Mouse (Mus musculus) intestine, embryonic 14.5 days (tissue): ENCODE measurements at regions not wholly inside any gene's neighbourhood (a gene's known extent, or its start where the extent isn't known, plus 50 kb on each side); places are given as distances from the start of the nearest gene placed in this dataset.

Experiments
- ATAC-seq: fragments of 200-750 bp; cut with Nextera tagmentation; replicated peaks from 2 replicates; pipeline ENCODE4 v1.8.0; 2017; ENCODE audit warnings: low read depth, moderate number of reproducible peaks, moderate TSS enrichment, moderate library complexity; ENCODE audit not compliant: low FRiP score, low TSS enrichment
- DNase-seq: peaks from one replicate; pipeline ENCODE4 v3.0.0-alpha.2; 2018; ENCODE audit warnings: low spot score
- H3K27ac ChIP-seq: fragments of 300-500 bp; sonication (generic); 2 replicates; pipeline ENCODE4 v1.5.1; 2014; ENCODE audit warnings: low read depth, mild to moderate bottlenecking, control low read depth
- H3K27me3 ChIP-seq: fragments of 300-500 bp; sonication (generic); replicated peaks from 2 replicates; pipeline ENCODE4 v1.6.1; 2014; ENCODE audit warnings: low read length, control low read depth; ENCODE audit not compliant: control insufficient read depth, insufficient read depth
- H3K36me3 ChIP-seq: fragments of 300-500 bp; sonication (generic); 2 replicates; pipeline ENCODE4 v1.6.1; 2014; ENCODE audit warnings: low read length, control low read depth; ENCODE audit not compliant: control insufficient read depth, insufficient read depth
- H3K4me1 ChIP-seq: fragments of 300-500 bp; sonication (generic); replicated peaks from 2 replicates; pipeline ENCODE4 v1.6.1; 2014; ENCODE audit warnings: low read length, control low read depth, mixed read lengths; ENCODE audit not compliant: control insufficient read depth, insufficient read depth
- H3K4me2 ChIP-seq: fragments of 300-500 bp; sonication (generic); 2 replicates; pipeline ENCODE4 v1.6.1; 2014; ENCODE audit warnings: low read length
- H3K4me3 ChIP-seq: fragments of 300-500 bp; sonication (generic); 2 replicates; pipeline ENCODE4 v1.5.1; 2014; ENCODE audit warnings: low read depth, low read length, control low read depth, mixed read lengths
- H3K9ac ChIP-seq: fragments of 300-500 bp; sonication (generic); 2 replicates; pipeline ENCODE4 v1.6.1; 2014; ENCODE audit warnings: mild to moderate bottlenecking, low read length
- H3K9me3 ChIP-seq: fragments of 300-500 bp; sonication (generic); 2 replicates; pipeline ENCODE4 v1.6.1; 2016; ENCODE audit warnings: low read length, control low read depth; ENCODE audit not compliant: control insufficient read depth
- WGBS: fragments of 180-500 bp; shearing (Covaris S2); extraction: QIAGEN DNeasy Blood & Tissue Kit; methylation state at CpG from one replicate; pipeline ENCODE4 v1.1.7; 2014; 5-methylcytosine and 5-hydroxymethylcytosine counted together

DNA sequence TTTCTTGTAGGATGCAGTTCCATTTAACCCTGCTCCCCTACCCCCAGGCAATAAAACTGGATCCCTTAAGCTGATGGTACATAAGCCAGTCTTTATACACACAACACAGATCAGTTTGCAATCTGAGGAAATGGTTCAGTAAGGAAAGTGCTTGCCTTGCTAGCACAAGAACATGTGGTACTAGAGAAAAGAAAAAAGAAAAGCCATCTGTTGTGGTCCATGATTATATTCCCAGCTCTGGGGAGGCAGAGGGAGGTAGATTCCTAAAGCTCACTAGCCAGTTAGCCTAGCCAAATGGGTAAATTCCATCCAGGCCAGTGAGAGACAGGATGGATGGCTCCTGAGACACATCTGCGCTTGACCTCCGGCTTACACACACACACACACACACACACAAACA, 206.2 kb upstream of the Ddx18 start:
- no peaks in the 10 kb centered on the region for H3K27me3 ChIP-seq
- no peak for DNase-seq
- 95% methylated on average over 2 of the region's 2 CpGs for WGBS

DNA sequence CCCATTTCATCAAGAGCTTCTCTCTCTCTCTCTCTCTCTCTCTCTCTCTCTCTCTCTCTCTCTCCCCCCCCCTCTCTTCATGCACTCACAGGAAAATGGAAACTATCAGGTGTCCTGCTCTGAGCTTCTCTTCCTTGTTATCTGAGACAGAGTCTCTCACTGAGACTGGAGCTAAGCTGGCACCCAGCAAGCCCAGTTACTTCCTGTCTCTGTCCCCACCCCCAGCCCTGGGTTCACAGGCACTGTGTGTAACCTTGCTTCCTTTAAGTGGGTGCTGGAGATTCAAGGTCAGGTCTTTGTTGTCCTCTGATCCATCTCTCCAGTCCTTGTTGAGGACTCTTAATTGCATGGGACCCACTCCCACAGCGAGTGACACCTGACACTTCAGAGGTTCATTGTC, 203.7 kb upstream of the Ddx18 start:
- no peak overlapping the region for H3K27ac ChIP-seq
- H3K9ac ChIP-seq: no peak overlapping the region
- no peak overlapping the region for H3K4me2 ChIP-seq
- no peak for ATAC-seq
- H3K27me3 ChIP-seq: no peaks in the 10 kb centered on the region
- H3K9me3 ChIP-seq: no peaks in the 10 kb centered on the region
- DNase-seq: no peak
- H3K36me3 ChIP-seq: no peaks in the 10 kb centered on the region
- no peak overlapping the region for H3K4me3 ChIP-seq
- WGBS: 86% methylated on average over 1 of the region's 1 CpGs
- H3K4me1 ChIP-seq: no peaks in the 10 kb centered on the region

More for the DNA sequence above, 206.2 kb upstream of the Ddx18 start:
- no peak overlapping the region for H3K9ac ChIP-seq
- H3K4me3 ChIP-seq: no peak overlapping the region
- no peaks in the 10 kb centered on the region for H3K4me1 ChIP-seq
- H3K4me2 ChIP-seq: no peak overlapping the region
- ATAC-seq: no peak
- no peak overlapping the region for H3K27ac ChIP-seq
- H3K36me3 ChIP-seq: no peaks in the 10 kb centered on the region
- no peaks in the 10 kb centered on the region for H3K9me3 ChIP-seq

DNA sequence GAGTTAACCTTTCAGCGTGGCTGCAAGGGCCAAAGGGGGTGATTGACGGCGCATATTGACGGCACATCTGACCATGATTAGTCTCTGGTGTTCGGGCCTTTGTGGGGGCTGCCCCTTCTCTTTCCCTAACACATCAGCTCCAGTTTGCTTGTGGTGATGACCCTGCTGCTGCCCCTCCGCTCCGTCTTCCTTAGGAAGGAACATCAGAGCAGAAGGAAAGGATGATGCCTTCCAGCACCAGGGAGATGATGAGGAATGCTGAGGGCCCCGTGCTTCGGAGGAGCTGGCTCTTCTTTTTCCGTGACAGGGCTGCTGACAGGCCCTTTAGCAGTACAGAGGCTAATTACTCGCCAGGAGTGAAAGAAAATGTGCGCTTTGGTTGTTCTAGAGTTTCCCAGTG, 203.1 kb upstream of the Ddx18 start:
- 43% methylated on average over 12 of the region's 12 CpGs for WGBS
- no peak overlapping the region for H3K9ac ChIP-seq
- H3K4me2 ChIP-seq: no peak overlapping the region
- H3K36me3 ChIP-seq: no peaks in the 10 kb centered on the region
- H3K4me1 ChIP-seq: no peaks in the 10 kb centered on the region
- ATAC-seq: no peak
- no peaks in the 10 kb centered on the region for H3K9me3 ChIP-seq
- no peak overlapping the region for H3K27ac ChIP-seq
- no peak overlapping the region for H3K4me3 ChIP-seq
- DNase-seq: no peak
- H3K27me3 ChIP-seq: no peaks in the 10 kb centered on the region

DNA sequence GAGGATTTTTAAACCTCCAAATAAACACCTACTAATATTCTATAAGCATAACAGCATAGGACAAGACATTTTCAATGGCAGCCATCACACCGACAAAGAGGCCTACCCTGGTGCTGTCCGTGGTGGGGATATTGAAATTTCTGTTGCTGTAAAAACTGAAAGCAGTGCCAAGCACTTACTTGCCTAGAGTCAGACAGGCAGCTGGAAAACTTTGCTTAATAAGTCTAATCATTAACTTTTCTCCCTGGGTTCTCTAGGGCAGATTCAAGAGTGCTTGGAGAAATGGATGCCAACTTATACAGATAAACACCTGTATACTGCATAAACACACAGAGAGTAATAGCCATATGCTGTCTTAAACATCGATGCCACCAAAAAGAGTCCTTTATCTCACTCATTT, 192.3 kb upstream of the Ddx18 start:
- ATAC-seq (no peak), DNase-seq (no peak)
- Histone ChIP-seq H3K4me1 (no peaks in the 10 kb centered on the region), H3K4me3 (no peak overlapping the region), H3K9ac (no peak overlapping the region), H3K4me2 (no peak overlapping the region), H3K27ac (no peak overlapping the region), H3K9me3 (no peaks in the 10 kb centered on the region), H3K36me3 (no peaks in the 10 kb centered on the region), H3K27me3 (no peaks in the 10 kb centered on the region)
- WGBS: 69% methylated on average over 3 of the region's 3 CpGs

DNA sequence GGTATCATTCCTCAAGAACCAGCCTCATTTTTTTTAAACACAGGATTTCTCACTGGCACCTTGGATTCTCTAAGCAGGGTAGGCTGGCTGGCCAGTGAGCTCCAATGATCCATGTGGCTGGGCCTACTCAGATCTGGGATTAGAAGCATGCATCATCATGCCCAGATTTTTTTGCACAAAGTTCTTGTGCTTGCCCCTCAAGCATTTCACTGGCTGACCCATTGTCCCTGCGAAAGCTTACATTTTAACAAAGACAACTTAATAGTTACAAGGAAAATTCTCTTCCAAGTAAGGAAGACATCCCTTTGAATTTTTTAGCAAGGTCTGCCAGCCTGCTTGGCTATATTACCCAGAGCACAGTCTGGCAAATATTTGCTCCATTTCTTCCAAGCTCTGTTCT, 177.4 kb upstream of the Ddx18 start:
- no peak for ATAC-seq

DNA sequence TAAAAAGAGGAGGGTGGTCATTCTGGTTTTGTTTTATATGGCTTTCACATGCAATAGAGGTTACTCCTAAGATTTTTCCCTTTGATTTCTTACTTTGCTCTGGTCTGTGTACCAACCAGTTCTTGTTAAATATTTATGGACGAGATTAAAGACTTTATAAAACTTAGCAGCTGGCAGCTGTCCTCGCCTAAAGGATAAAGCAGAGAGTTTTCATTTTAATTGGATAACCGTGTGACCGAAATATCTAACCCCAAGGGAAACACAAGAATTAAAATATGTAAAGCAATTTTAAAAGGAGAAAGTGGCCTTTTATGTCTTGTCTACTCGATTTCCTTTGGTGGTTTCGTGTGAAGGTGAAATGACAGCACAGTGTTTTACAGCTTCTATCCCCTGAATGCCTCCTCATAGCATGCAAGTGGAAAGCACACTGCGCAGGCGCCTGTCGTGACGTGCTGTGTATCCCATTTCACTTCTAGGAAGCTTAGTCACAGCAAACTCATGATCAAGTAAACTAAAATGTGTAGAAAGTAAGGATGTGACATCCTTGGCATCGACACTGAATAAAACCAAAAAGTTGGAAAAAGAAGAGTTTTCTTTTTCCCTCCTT, 167.4 kb upstream of the Ddx18 start:
- ATAC-seq (no peak), DNase-seq (no peak)
- no peak overlapping the region for H3K9ac ChIP-seq
- no peak overlapping the region for H3K4me3 ChIP-seq
- WGBS: 74% methylated on average over 11 of the region's 11 CpGs
- no peaks in the 10 kb centered on the region for H3K9me3 ChIP-seq
- H3K27me3 ChIP-seq: no peaks in the 10 kb centered on the region
- no peaks in the 10 kb centered on the region for H3K4me1 ChIP-seq
- H3K36me3 ChIP-seq: no peaks in the 10 kb centered on the region
- no peak overlapping the region for H3K27ac ChIP-seq
- H3K4me2 ChIP-seq: no peak overlapping the region

More for the DNA sequence above, 177.4 kb upstream of the Ddx18 start:
- Histone ChIP-seq H3K36me3 (no peaks in the 10 kb centered on the region), H3K9ac (no peak overlapping the region), H3K27me3 (no peaks in the 10 kb centered on the region), H3K9me3 (no peaks in the 10 kb centered on the region), H3K4me3 (no peak overlapping the region), H3K4me1 (no peaks in the 10 kb centered on the region), H3K27ac (no peak overlapping the region), H3K4me2 (no peak overlapping the region)
- no peak for DNase-seq
- 93% methylated on average over 1 of the region's 1 CpGs for WGBS

DNA sequence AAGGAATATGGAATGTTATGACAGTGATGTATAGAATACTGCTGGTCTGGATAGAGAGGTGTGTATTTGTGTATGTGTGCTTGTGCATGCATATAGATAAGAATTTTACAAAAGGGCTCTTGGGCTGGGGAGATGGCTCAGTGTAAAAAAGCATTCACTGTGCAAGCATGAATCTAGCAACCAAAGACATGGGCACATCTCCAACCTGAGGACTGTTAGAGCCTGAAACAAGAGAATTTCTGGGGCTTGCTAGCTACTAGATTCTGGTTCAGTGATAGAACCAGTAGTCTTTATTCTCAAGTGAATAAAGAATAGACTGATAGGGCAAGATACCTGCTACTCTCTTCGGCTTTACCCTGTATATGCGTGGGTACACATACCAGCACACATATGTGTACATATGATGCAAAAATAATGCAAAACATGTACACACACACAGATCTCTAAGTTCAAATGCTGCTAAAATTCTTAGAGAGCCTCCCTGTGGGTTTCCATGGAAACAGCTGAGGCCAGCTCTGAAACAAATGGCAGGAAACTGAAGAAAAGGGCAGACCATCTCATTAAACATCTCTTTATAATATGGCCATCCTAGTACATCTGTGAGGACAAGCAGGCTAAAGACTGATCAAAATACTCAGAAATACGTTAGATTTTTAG, 166.8 kb upstream of the Ddx18 start:
- H3K9me3 ChIP-seq: no peaks in the 10 kb centered on the region
- DNase-seq (no peak), ATAC-seq (no peak)
- no peak overlapping the region for H3K4me3 ChIP-seq
- 79% methylated on average over 3 of the region's 3 CpGs for WGBS
- no peak overlapping the region for H3K9ac ChIP-seq
- no peaks in the 10 kb centered on the region for H3K27me3 ChIP-seq
- no peaks in the 10 kb centered on the region for H3K36me3 ChIP-seq
- no peaks in the 10 kb centered on the region for H3K4me1 ChIP-seq
- H3K27ac ChIP-seq: no peak overlapping the region
- no peak overlapping the region for H3K4me2 ChIP-seq

DNA sequence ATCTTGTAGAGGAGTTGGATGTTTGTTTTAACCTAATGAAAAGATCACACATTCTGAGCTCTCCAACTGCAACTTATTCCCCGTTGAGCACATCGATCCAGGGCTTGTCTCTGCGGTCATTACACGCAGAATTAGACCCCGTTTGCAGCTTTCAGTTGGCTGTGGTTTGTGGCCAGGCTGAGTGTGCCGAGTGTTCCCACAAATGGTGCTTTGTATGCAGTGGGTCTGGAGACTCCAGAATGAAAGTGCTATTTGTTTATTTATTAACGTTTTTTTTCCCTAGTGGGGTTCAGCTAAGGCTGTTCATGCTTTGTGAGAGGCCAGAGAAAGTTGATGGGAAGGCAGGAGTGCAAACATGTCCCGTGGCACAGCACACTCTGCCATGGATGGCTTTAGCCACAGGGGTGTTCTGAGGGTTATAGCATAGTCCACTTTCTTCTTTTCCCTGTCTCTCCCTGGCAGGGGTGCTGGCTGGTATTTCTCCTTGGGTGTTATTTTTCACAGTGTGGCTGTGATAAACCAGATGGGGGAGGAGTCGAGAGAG, 141.6 kb upstream of the Ddx18 start:
- H3K9me3 ChIP-seq: no peaks in the 10 kb centered on the region
- DNase-seq (no peak), ATAC-seq (no peak)
- H3K4me3 ChIP-seq: no peak overlapping the region
- no peaks in the 10 kb centered on the region for H3K4me1 ChIP-seq
- H3K27ac ChIP-seq: no peak overlapping the region
- no peaks in the 10 kb centered on the region for H3K36me3 ChIP-seq
- H3K27me3 ChIP-seq: no peaks in the 10 kb centered on the region
- WGBS: 76% methylated on average over 9 of the region's 9 CpGs
- H3K4me2 ChIP-seq: no peak overlapping the region
- H3K9ac ChIP-seq: no peak overlapping the region

DNA sequence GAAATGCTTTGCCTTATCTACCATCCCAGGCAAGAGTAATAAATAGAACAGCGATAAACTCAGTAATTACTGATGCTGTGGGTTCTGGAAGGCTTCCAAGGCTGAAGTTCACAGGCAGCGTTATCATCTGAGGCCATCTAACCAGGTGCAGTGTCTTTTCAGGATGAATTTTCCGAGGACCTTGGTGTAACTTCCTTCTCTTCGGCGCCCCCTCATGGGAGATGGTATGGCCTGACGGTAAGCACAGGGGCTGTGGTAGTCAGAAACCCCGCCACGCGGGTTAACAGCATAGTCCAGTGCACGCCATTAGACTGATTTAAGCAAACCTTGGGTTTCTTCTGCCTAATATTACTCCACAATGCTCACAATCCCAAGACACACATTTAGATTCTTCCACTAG, 140.5 kb upstream of the Ddx18 start:
- no peak overlapping the region for H3K9ac ChIP-seq
- H3K4me3 ChIP-seq: no peak overlapping the region
- no peaks in the 10 kb centered on the region for H3K36me3 ChIP-seq
- WGBS: 62% methylated on average over 10 of the region's 10 CpGs
- ATAC-seq (no peak), DNase-seq (no peak)
- H3K4me2 ChIP-seq: no peak overlapping the region
- no peaks in the 10 kb centered on the region for H3K4me1 ChIP-seq
- no peak overlapping the region for H3K27ac ChIP-seq
- no peaks in the 10 kb centered on the region for H3K27me3 ChIP-seq
- no peaks in the 10 kb centered on the region for H3K9me3 ChIP-seq
